Mouse (Mus musculus) hindbrain, embryonic 10.5 days (tissue): Measurements from ENCODE around the gene Spock1. TPM values are rescaled to one million over a fixed set of nuclear protein-coding genes. Genes with fewer than 3 reads are reported as not detected.
A peak's percentile ranks its signal among the peaks of the same experiment; 100 is the strongest.

ENCODE experiments used
- DNase-seq: peaks from one replicate; pipeline ENCODE4 v3.0.0-alpha.2; 2017; ENCODE audit warnings: low spot score
- H3K27ac ChIP-seq: fragments of 300-500 bp; sonication (generic); 2 replicates; pipeline ENCODE4 v1.5.1; 2016; ENCODE audit warnings: mild to moderate bottlenecking, moderate library complexity
- H3K27me3 ChIP-seq: fragments of 300-500 bp; sonication (generic); 2 replicates; pipeline ENCODE4 v1.6.1; 2016; ENCODE audit warnings: mild to moderate bottlenecking; ENCODE audit not compliant: poor library complexity, insufficient read depth, severe bottlenecking
- H3K36me3 ChIP-seq: fragments of 300-500 bp; sonication (generic); 2 replicates; pipeline ENCODE4 v1.6.1; 2016; ENCODE audit warnings: mild to moderate bottlenecking, moderate library complexity
- H3K4me1 ChIP-seq: fragments of 300-500 bp; sonication (generic); replicated peaks from 2 replicates; pipeline ENCODE4 v1.6.1; 2016; ENCODE audit warnings: mild to moderate bottlenecking
- H3K4me3 ChIP-seq: fragments of 300-500 bp; sonication (generic); 2 replicates; pipeline ENCODE4 v1.5.1; 2016; ENCODE audit warnings: mild to moderate bottlenecking, moderate library complexity
- H3K9me3 ChIP-seq: fragments of 300-500 bp; sonication (generic); 2 replicates; pipeline ENCODE4 v1.6.1; 2016; ENCODE audit warnings: mild to moderate bottlenecking, moderate library complexity
- WGBS: fragments of 180-500 bp; shearing (Covaris S2); methylation state at CpG from one replicate; pipeline ENCODE4 v1.1.7; 2016; 5-methylcytosine and 5-hydroxymethylcytosine counted together
- polyA plus RNA-seq: library from polyadenylated mRNA; unstranded; fragments of >200 nt; fragmentation: Nextera tagmentation; extraction: Ambion mirVana; gene quantifications from 2 replicates; pipeline ENCODE4 v1.2.1, GENCODE M21; 2016

Spock1 gene
- polyA plus RNA-seq, 1 experiment from 2014 or later: 10.3 TPM

- Histone ChIP-seq H3K27me3 (peaks cover 48% of the 10 kb centered on the region), H3K27ac (peak overlapping the region; percentile 78), H3K4me3 (peak overlapping the region; percentile 63), H3K36me3 (no peaks in the 10 kb centered on the region), H3K9me3 (no peaks in the 10 kb centered on the region), H3K4me1 (peaks cover 17% of the 10 kb centered on the region)
- 2% methylated on average over 60 of the region's 60 CpGs for WGBS
- no peak for DNase-seq
These were observed 485 bp downstream of the Spock1 start for GRCm38 (mm10) chr13:57907428-57908265.

DNA sequence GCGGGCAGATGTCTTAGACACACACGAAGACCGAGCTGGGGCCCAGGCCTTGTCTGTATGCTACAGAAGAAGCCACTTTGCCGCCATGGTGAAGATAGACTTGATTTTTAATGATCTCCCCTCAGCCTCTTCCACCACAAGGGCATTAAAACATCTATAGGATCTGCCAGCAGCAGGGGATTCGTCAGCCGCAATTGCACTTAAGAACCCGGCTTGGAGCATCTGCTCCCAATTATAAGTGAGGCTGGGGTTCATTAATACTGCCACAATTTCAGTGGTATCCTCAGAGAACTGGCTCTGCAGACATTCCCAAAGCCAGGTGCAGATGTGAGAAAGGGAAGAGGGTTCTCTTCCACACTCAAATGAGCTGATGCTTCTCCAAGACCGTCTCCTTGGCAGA is 13.5 kb downstream of the Spock1 start:
- Histone ChIP-seq H3K27ac (no peak overlapping the region), H3K9me3 (peaks cover 7% of the 10 kb centered on the region; the same call in 1 of the 2 replicates), H3K27me3 (peaks cover 4% of the 10 kb centered on the region; the same call in 1 of the 2 replicates), H3K4me1 (peaks cover 16% of the 10 kb centered on the region), H3K36me3 (no peaks in the 10 kb centered on the region), H3K4me3 (no peak overlapping the region)
- DNase-seq: peak; percentile 20
- WGBS: 76% methylated on average over 8 of the region's 8 CpGs

- no peak overlapping the region for H3K4me3 ChIP-seq
- peaks cover 27% of the 10 kb centered on the region for H3K4me1 ChIP-seq
- 68% methylated on average over 9 of the region's 9 CpGs for whole genome bisulfite sequencing
- peaks cover 4% of the 10 kb centered on the region; the same call in 1 of the 2 replicates for H3K27me3 ChIP-seq
- H3K9me3 ChIP-seq: no peaks in the 10 kb centered on the region
- DNase-seq: no peak
- H3K36me3 ChIP-seq: no peaks in the 10 kb centered on the region
- H3K27ac ChIP-seq: peak overlapping the region; percentile 57
These were observed 18.4 kb downstream of the Spock1 start for GRCm38 (mm10) chr13:57889708-57890107.

DNA sequence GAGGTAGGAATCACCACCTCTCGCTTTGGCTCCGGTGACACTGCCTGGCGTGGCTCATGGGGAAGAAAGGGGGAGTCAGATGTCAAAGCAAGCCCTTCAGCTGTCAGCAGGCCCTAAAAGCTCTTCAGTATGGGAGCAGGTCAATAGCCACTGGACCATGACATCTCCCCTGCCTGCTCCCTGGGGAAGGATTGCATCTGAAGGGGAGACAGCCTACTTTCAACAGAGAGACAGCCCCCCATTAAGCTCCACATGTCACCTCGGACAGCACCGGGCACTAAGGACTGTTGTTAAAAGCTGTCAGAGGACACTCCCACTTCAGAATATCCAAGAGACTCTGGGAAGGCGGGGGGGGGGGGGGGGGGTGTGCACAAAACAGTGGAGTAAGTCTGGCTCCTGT is 19.1 kb downstream of the Spock1 start:
- Histone ChIP-seq H3K27ac (peak overlapping the region; percentile 57), H3K4me3 (no peak overlapping the region), H3K36me3 (no peaks in the 10 kb centered on the region), H3K4me1 (peaks cover 23% of the 10 kb centered on the region), H3K27me3 (peaks cover 4% of the 10 kb centered on the region; the same call in 1 of the 2 replicates), H3K9me3 (no peaks in the 10 kb centered on the region)
- 3% methylated on average over 6 of the region's 6 CpGs for WGBS
- peak; percentile 50 for DNase-seq

GRCm38 (mm10) chr13:57879817-57880216 is 28.3 kb downstream of the Spock1 start:
- DNase-seq: no peak
- Histone ChIP-seq H3K36me3 (no peaks in the 10 kb centered on the region), H3K9me3 (no peaks in the 10 kb centered on the region), H3K4me1 (peaks cover 20% of the 10 kb centered on the region), H3K27me3 (peaks cover 4% of the 10 kb centered on the region; the same call in 1 of the 2 replicates), H3K4me3 (no peak overlapping the region), H3K27ac (no peak overlapping the region)
- 49% methylated on average over 4 of the region's 4 CpGs for WGBS

- H3K27me3 ChIP-seq: peaks cover 4% of the 10 kb centered on the region; the same call in 1 of the 2 replicates
- H3K4me3 ChIP-seq: no peak overlapping the region
- H3K27ac ChIP-seq: no peak overlapping the region
- H3K9me3 ChIP-seq: no peaks in the 10 kb centered on the region
- H3K4me1 ChIP-seq: peaks cover 20% of the 10 kb centered on the region
- no peaks in the 10 kb centered on the region for H3K36me3 ChIP-seq
- no peak for DNase-seq
- WGBS: 90% methylated on average over 11 of the region's 11 CpGs
These were observed 29.3 kb downstream of the Spock1 start for GRCm38 (mm10) chr13:57878797-57879196.

DNA sequence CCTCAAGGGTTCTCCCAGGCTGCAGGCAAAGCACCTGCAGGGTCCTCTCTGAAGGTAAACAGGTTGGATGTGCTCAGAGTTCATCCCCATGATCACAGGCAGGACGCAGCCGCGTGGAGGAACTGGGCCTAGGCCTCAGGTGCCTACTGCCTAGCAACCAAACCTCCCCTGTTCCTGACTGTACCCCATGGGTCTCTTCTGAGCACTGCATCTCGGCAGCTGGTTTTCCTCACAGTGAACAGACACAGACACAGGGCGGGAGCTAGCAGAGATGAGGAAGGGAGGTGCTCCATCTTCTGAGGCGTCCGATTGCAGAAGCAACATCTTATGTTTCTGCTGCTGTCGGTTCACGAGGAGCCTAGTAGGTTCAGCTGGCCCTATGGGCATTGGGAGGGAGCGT is 30.4 kb downstream of the Spock1 start:
- Histone ChIP-seq H3K4me3 (no peak overlapping the region), H3K4me1 (peaks cover 20% of the 10 kb centered on the region), H3K36me3 (no peaks in the 10 kb centered on the region), H3K27me3 (peaks cover 4% of the 10 kb centered on the region; the same call in 1 of the 2 replicates), H3K27ac (peak overlapping the region; percentile 31; the same call in 1 of the 2 replicates), H3K9me3 (no peaks in the 10 kb centered on the region)
- 75% methylated on average over 10 of the region's 10 CpGs for WGBS
- DNase-seq: no peak

- whole genome bisulfite sequencing: 85% methylated on average over 5 of the region's 5 CpGs
- no peak overlapping the region for H3K27ac ChIP-seq
- no peak for DNase-seq
- no peaks in the 10 kb centered on the region for H3K9me3 ChIP-seq
- no peaks in the 10 kb centered on the region for H3K36me3 ChIP-seq
- no peak overlapping the region for H3K4me3 ChIP-seq
- no peaks in the 10 kb centered on the region for H3K27me3 ChIP-seq
- H3K4me1 ChIP-seq: peaks cover 15% of the 10 kb centered on the region
These were observed 31.2 kb downstream of the Spock1 start for GRCm38 (mm10) chr13:57876966-57877365.

- no peak overlapping the region for H3K27ac ChIP-seq
- no peaks in the 10 kb centered on the region for H3K9me3 ChIP-seq
- H3K27me3 ChIP-seq: no peaks in the 10 kb centered on the region
- no peaks in the 10 kb centered on the region for H3K36me3 ChIP-seq
- peaks cover 2% of the 10 kb centered on the region; the same call in 1 of the 2 replicates for H3K4me1 ChIP-seq
- no peak for DNase-seq
- no peak overlapping the region for H3K4me3 ChIP-seq
- WGBS: 93% methylated on average over 4 of the region's 4 CpGs
These were observed 38.1 kb downstream of the Spock1 start for GRCm38 (mm10) chr13:57870058-57870457.

DNA sequence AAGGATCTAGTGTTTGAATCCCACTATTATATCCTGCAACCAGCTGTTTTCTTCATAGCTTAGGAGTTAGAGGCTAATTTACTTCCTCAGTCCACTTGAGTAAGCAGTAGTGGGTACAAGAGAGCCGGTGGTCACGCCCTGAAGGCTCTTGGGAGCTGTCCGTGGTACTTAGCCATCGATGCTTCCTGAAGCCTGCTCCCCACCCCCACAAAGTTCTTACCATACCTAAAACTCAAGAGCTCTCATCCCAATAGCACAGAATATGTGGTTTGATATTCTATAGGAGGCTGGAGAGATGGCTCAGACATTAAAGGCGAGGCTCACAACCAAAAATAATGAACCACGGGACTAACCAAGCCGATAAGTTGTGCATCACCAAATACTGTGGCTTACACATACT is 40.5 kb downstream of the Spock1 start:
- DNase-seq: peak; percentile 25
- WGBS: 66% methylated on average over 7 of the region's 7 CpGs
- no peaks in the 10 kb centered on the region for H3K36me3 ChIP-seq

GRCm38 (mm10) chr13:57865029-57865428 is 43.1 kb downstream of the Spock1 start:
- 82% methylated on average over 4 of the region's 4 CpGs for WGBS
- no peak overlapping the region for H3K27ac ChIP-seq
- no peak for DNase-seq
- no peaks in the 10 kb centered on the region for H3K9me3 ChIP-seq
- H3K4me3 ChIP-seq: no peak overlapping the region
- peaks cover 8% of the 10 kb centered on the region for H3K4me1 ChIP-seq
- H3K27me3 ChIP-seq: no peaks in the 10 kb centered on the region
- no peaks in the 10 kb centered on the region for H3K36me3 ChIP-seq

More for the DNA sequence above, 40.5 kb downstream of the Spock1 start:
- no peaks in the 10 kb centered on the region for H3K27me3 ChIP-seq
- no peak overlapping the region for H3K4me3 ChIP-seq
- H3K4me1 ChIP-seq: peaks cover 10% of the 10 kb centered on the region
- no peaks in the 10 kb centered on the region for H3K9me3 ChIP-seq
- H3K27ac ChIP-seq: no peak overlapping the region

DNA sequence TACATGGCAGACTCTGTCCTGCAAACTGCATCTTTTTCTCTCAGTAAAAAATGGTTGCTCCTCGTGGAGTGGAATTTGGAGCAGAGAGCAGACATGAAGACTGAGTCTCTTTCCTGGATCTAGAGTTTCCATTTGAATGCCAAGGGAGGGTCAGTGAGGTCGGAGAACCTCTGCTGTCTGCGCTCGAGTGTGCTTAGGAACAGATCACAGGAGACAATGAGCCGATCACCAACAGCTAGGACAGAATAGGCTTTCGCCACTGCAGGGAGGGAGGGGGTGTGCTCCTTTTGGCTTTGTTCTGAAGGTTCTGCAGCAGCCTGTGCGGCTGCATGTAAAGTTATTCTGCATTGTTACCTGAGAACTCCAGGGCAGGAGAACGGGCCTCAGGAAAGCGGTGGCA is 49.6 kb downstream of the Spock1 start:
- Histone ChIP-seq H3K36me3 (no peaks in the 10 kb centered on the region), H3K27me3 (no peaks in the 10 kb centered on the region), H3K27ac (peak overlapping the region; percentile 72), H3K9me3 (no peaks in the 10 kb centered on the region), H3K4me1 (peaks cover 24% of the 10 kb centered on the region), H3K4me3 (no peak overlapping the region)
- WGBS: 27% methylated on average over 9 of the region's 9 CpGs
- DNase-seq: peak; percentile 26

DNA sequence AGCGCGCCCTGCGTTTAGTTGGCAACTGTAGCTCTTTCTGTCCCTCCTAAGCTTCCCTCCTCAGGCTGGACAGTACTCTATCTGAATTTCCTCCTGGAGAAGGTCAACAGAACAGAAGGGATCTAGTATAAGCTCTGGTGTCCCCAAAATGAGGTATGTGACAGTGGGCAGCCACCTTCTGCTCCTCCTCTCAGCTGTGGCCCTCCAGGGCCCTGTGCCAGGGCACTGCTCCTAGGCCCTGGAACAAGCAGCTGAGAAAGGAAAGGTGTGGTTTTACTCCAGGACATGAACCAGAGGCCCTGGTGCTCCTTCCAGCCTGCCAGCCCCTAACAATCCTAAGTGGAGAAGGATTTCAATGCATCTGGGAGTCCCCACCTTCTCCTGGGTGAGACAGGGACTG is 51.1 kb downstream of the Spock1 start:
- DNase-seq: no peak
- H3K36me3 ChIP-seq: no peaks in the 10 kb centered on the region
- no peak overlapping the region for H3K27ac ChIP-seq
- H3K4me3 ChIP-seq: no peak overlapping the region
- H3K9me3 ChIP-seq: no peaks in the 10 kb centered on the region
- H3K4me1 ChIP-seq: peaks cover 18% of the 10 kb centered on the region
- H3K27me3 ChIP-seq: no peaks in the 10 kb centered on the region
- WGBS: 96% methylated on average over 3 of the region's 3 CpGs
